Mouse (Mus musculus) limb, embryonic 12.5 days (tissue): Measurements from ENCODE around the gene Fam168b. TPM values are rescaled to one million over a fixed set of nuclear protein-coding genes. Genes with fewer than 3 reads are reported as not detected.

ENCODE experiments used
- ATAC-seq: fragments of 200-750 bp; cut with Nextera tagmentation; 2 replicates; pipeline ENCODE4 v1.8.0; 2017; ENCODE audit warnings: low read depth, moderate TSS enrichment; ENCODE audit not compliant: insufficient number of reproducible peaks, insufficient read depth, low FRiP score, low TSS enrichment
- H3K27ac ChIP-seq: fragments of 300-500 bp; sonication (generic); 2 replicates; pipeline ENCODE4 v1.5.1; 2016; ENCODE audit warnings: mild to moderate bottlenecking, moderate library complexity
- H3K27me3 ChIP-seq: fragments of 300-500 bp; sonication (generic); 2 replicates; pipeline ENCODE4 v1.6.1; 2016; ENCODE audit warnings: mild to moderate bottlenecking, moderate library complexity
- H3K36me3 ChIP-seq: fragments of 300-500 bp; sonication (generic); 2 replicates; pipeline ENCODE4 v1.6.1; 2016; ENCODE audit warnings: mild to moderate bottlenecking, moderate library complexity
- H3K4me1 ChIP-seq: fragments of 300-500 bp; sonication (generic); replicated peaks from 2 replicates; pipeline ENCODE4 v1.6.1; 2016
- H3K4me2 ChIP-seq: fragments of 300-500 bp; sonication (generic); 2 replicates; pipeline ENCODE4 v1.6.1; 2016; ENCODE audit warnings: mild to moderate bottlenecking, moderate library complexity
- H3K4me3 ChIP-seq: fragments of 300-500 bp; sonication (generic); replicated peaks from 2 replicates; pipeline ENCODE4 v1.5.1; 2016; ENCODE audit warnings: mild to moderate bottlenecking
- H3K9ac ChIP-seq: fragments of 300-500 bp; sonication (generic); replicated peaks from 2 replicates; pipeline ENCODE4 v1.6.1; 2016; ENCODE audit warnings: mild to moderate bottlenecking, moderate library complexity
- H3K9me3 ChIP-seq: fragments of 300-500 bp; sonication (generic); 2 replicates; pipeline ENCODE4 v1.6.1; 2016; ENCODE audit warnings: mild to moderate bottlenecking, moderate library complexity
- WGBS: fragments of 180-500 bp; shearing (Covaris S2); methylation state at CpG from one replicate; pipeline ENCODE4 v1.1.7; 2016; 5-methylcytosine and 5-hydroxymethylcytosine counted together
- polyA plus RNA-seq: library from polyadenylated mRNA; unstranded; fragments of >200 nt; fragmentation: Nextera tagmentation; extraction: Ambion mirVana; gene quantifications from 2 replicates; pipeline ENCODE4 v1.2.1, GENCODE M21; 2016

The Fam168b gene
- polyA plus RNA-seq, 1 experiment from 2014 or later: 133 TPM

- 85% methylated on average over 9 of the region's 9 CpGs for WGBS
- H3K4me2 ChIP-seq: no peak overlapping the region
- 0 out of 2 replicates have a peak, but pooled peaks cover 7% of the 10 kb centered on the region for H3K4me1 ChIP-seq
- H3K36me3 ChIP-seq: peaks cover 17% of the 10 kb centered on the region
- ATAC-seq: no peak
- no peak overlapping the region for H3K4me3 ChIP-seq
- no peaks in the 10 kb centered on the region for H3K9me3 ChIP-seq
- H3K9ac ChIP-seq: no peak overlapping the region
- H3K27me3 ChIP-seq: no peaks in the 10 kb centered on the region
- no peak overlapping the region for H3K27ac ChIP-seq
These were observed 23.0 kb upstream of the Fam168b start for GRCm38 (mm10) chr1:34865866-34866265.

GRCm38 (mm10) chr1:34864243-34864642 is 21.4 kb upstream of the Fam168b start:
- H3K27ac ChIP-seq: no peak overlapping the region
- H3K4me3 ChIP-seq: no peak overlapping the region
- no peak overlapping the region for H3K4me2 ChIP-seq
- no peaks in the 10 kb centered on the region for H3K9me3 ChIP-seq
- H3K36me3 ChIP-seq: peaks cover 15% of the 10 kb centered on the region
- 90% methylated on average over 7 of the region's 7 CpGs for WGBS
- H3K4me1 ChIP-seq: 0 out of 2 replicates have a peak, but pooled peaks cover 7% of the 10 kb centered on the region
- H3K9ac ChIP-seq: no peak overlapping the region
- no peak for ATAC-seq
- no peaks in the 10 kb centered on the region for H3K27me3 ChIP-seq

GRCm38 (mm10) chr1:34863323-34863722 is 20.5 kb upstream of the Fam168b start:
- no peak overlapping the region for H3K4me3 ChIP-seq
- 81% methylated on average over 7 of the region's 7 CpGs for WGBS
- H3K9me3 ChIP-seq: no peaks in the 10 kb centered on the region
- H3K4me1 ChIP-seq: 0 out of 2 replicates have a peak, but pooled peaks cover 7% of the 10 kb centered on the region
- ATAC-seq: no peak
- H3K4me2 ChIP-seq: no peak overlapping the region
- no peak overlapping the region for H3K27ac ChIP-seq
- H3K9ac ChIP-seq: no peak overlapping the region
- peaks cover 13% of the 10 kb centered on the region for H3K36me3 ChIP-seq
- no peaks in the 10 kb centered on the region for H3K27me3 ChIP-seq

- H3K9me3 ChIP-seq: no peaks in the 10 kb centered on the region
- WGBS: 94% methylated on average over 13 of the region's 13 CpGs
- H3K4me3 ChIP-seq: no peak overlapping the region
- 0 out of 2 replicates have a peak, but pooled peaks cover 7% of the 10 kb centered on the region for H3K4me1 ChIP-seq
- peaks cover 13% of the 10 kb centered on the region for H3K36me3 ChIP-seq
- no peak overlapping the region for H3K9ac ChIP-seq
- H3K27ac ChIP-seq: no peak overlapping the region
- no peaks in the 10 kb centered on the region for H3K27me3 ChIP-seq
- no peak for ATAC-seq
- no peak overlapping the region for H3K4me2 ChIP-seq
These were observed 20.0 kb upstream of the Fam168b start for GRCm38 (mm10) chr1:34862877-34863276.

- no peak for ATAC-seq
- WGBS: 87% methylated on average over 7 of the region's 7 CpGs
- H3K27me3 ChIP-seq: no peaks in the 10 kb centered on the region
These were observed 17.3 kb upstream of the Fam168b start for GRCm38 (mm10) chr1:34860205-34860604.

GRCm38 (mm10) chr1:34859761-34860160 is 16.9 kb upstream of the Fam168b start:
- H3K27ac ChIP-seq: no peak overlapping the region
- 91% methylated on average over 3 of the region's 3 CpGs for WGBS
- no peak overlapping the region for H3K4me2 ChIP-seq
- 0 out of 2 replicates have a peak, but pooled peaks cover 7% of the 10 kb centered on the region for H3K4me1 ChIP-seq
- no peak for ATAC-seq
- peaks cover 13% of the 10 kb centered on the region for H3K36me3 ChIP-seq
- no peaks in the 10 kb centered on the region for H3K9me3 ChIP-seq
- H3K9ac ChIP-seq: no peak overlapping the region
- H3K4me3 ChIP-seq: no peak overlapping the region
- H3K27me3 ChIP-seq: no peaks in the 10 kb centered on the region

More at GRCm38 (mm10) chr1:34860205-34860604, 17.3 kb upstream of the Fam168b start:
- H3K9me3 ChIP-seq: no peaks in the 10 kb centered on the region
- no peak overlapping the region for H3K27ac ChIP-seq
- no peak overlapping the region for H3K4me2 ChIP-seq
- no peak overlapping the region for H3K9ac ChIP-seq
- peaks cover 13% of the 10 kb centered on the region for H3K36me3 ChIP-seq
- no peak overlapping the region for H3K4me3 ChIP-seq
- H3K4me1 ChIP-seq: 0 out of 2 replicates have a peak, but pooled peaks cover 7% of the 10 kb centered on the region

- Histone ChIP-seq H3K4me1 (0 out of 2 replicates have a peak, but pooled peaks cover 7% of the 10 kb centered on the region), H3K4me2 (no peak overlapping the region), H3K27me3 (no peaks in the 10 kb centered on the region), H3K36me3 (peaks cover 13% of the 10 kb centered on the region), H3K4me3 (no peak overlapping the region), H3K9me3 (no peaks in the 10 kb centered on the region), H3K27ac (no peak overlapping the region), H3K9ac (no peak overlapping the region)
- WGBS: 80% methylated on average over 5 of the region's 5 CpGs
- no peak for ATAC-seq
These were observed 15.8 kb upstream of the Fam168b start for GRCm38 (mm10) chr1:34858671-34859070.

- H3K4me2 ChIP-seq: no peak overlapping the region
- ATAC-seq: no peak
- no peaks in the 10 kb centered on the region for H3K36me3 ChIP-seq
- no peak overlapping the region for H3K4me3 ChIP-seq
- H3K4me1 ChIP-seq: peaks cover 4% of the 10 kb centered on the region; the same call in 1 of the 2 replicates
- H3K27ac ChIP-seq: no peak overlapping the region
- peaks cover 2% of the 10 kb centered on the region; the same call in 1 of the 2 replicates for H3K27me3 ChIP-seq
- no peak overlapping the region for H3K9ac ChIP-seq
- 79% methylated on average over 12 of the region's 12 CpGs for WGBS
- no peaks in the 10 kb centered on the region for H3K9me3 ChIP-seq
These were observed 12.3 kb upstream of the Fam168b start for GRCm38 (mm10) chr1:34855056-34855739.

- Histone ChIP-seq H3K27ac (no peak overlapping the region), H3K9me3 (no peaks in the 10 kb centered on the region), H3K27me3 (peaks cover 2% of the 10 kb centered on the region; the same call in 1 of the 2 replicates), H3K4me2 (no peak overlapping the region), H3K4me3 (no peak overlapping the region), H3K4me1 (peaks cover 4% of the 10 kb centered on the region; the same call in 1 of the 2 replicates), H3K9ac (no peak overlapping the region), H3K36me3 (no peaks in the 10 kb centered on the region)
- 90% methylated on average over 2 of the region's 2 CpGs for WGBS
- ATAC-seq: no peak
These were observed 10.9 kb upstream of the Fam168b start for GRCm38 (mm10) chr1:34853786-34854185.

GRCm38 (mm10) chr1:34852116-34852878 is 9.4 kb upstream of the Fam168b start:
- Histone ChIP-seq H3K9ac (no peak overlapping the region), H3K27ac (no peak overlapping the region), H3K27me3 (peaks cover 2% of the 10 kb centered on the region; the same call in 1 of the 2 replicates), H3K4me1 (peaks cover 4% of the 10 kb centered on the region; the same call in 1 of the 2 replicates), H3K9me3 (no peaks in the 10 kb centered on the region), H3K4me3 (no peak overlapping the region), H3K4me2 (no peak overlapping the region), H3K36me3 (no peaks in the 10 kb centered on the region)
- 74% methylated on average over 11 of the region's 11 CpGs for WGBS
- no peak for ATAC-seq

- no peak overlapping the region for H3K9ac ChIP-seq
- no peak for ATAC-seq
- WGBS: 39% methylated on average over 6 of the region's 6 CpGs
These were observed 8.7 kb upstream of the Fam168b start for GRCm38 (mm10) chr1:34851562-34851961.

More at GRCm38 (mm10) chr1:34851562-34851961, 8.7 kb upstream of the Fam168b start:
- no peaks in the 10 kb centered on the region for H3K9me3 ChIP-seq
- no peak overlapping the region for H3K27ac ChIP-seq
- no peaks in the 10 kb centered on the region for H3K36me3 ChIP-seq
- H3K4me3 ChIP-seq: no peak overlapping the region
- peaks cover 4% of the 10 kb centered on the region; the same call in 1 of the 2 replicates for H3K4me1 ChIP-seq
- peaks cover 2% of the 10 kb centered on the region; the same call in 1 of the 2 replicates for H3K27me3 ChIP-seq
- no peak overlapping the region for H3K4me2 ChIP-seq
